Mouse (Mus musculus) cortical plate, adult 2 months (tissue): ENCODE measurements around the gene Zfp326. TPM values are rescaled to one million over a fixed set of nuclear protein-coding genes. Genes with fewer than 3 reads are reported as not detected.

ENCODE experiments used
- H3K27ac ChIP-seq: fragments of 200-500 bp; 2 replicates; pipeline ENCODE4 v1.5.1; 2012; ENCODE audit warnings: low read length, control low read depth, inconsistent platforms; ENCODE audit not compliant: insufficient read depth
- H3K4me1 ChIP-seq: fragments of 200-500 bp; 2 replicates; pipeline ENCODE4 v1.6.1; 2011; ENCODE audit warnings: low read length; ENCODE audit not compliant: control insufficient read depth, insufficient read depth
- H3K4me3 ChIP-seq: fragments of 200-500 bp; 2 replicates; pipeline ENCODE4 v1.5.1; 2011; ENCODE audit warnings: mild to moderate bottlenecking, low read length, control low read depth; ENCODE audit not compliant: insufficient read depth
- CTCF ChIP-seq: fragments of 200-500 bp; IDR thresholded peaks from 2 replicates; pipeline ENCODE4 v1.5.1; 2011; ENCODE audit warnings: mild to moderate bottlenecking, control low read depth, low read length; ENCODE audit not compliant: insufficient read depth; ENCODE audit errors: extremely low read depth
- POLR2A ChIP-seq: fragments of 200-500 bp; IDR thresholded peaks from 2 replicates; pipeline ENCODE4 v1.6.1; 2011; ENCODE audit warnings: mild to moderate bottlenecking, low read length, control low read depth; ENCODE audit not compliant: insufficient read depth; ENCODE audit errors: extremely low read depth
- polyA plus RNA-seq: library from polyadenylated mRNA; depleted of rRNA; stranded (reverse); fragments of >200 nt; gene quantifications from 2 replicates; pipeline ENCODE4 v1.2.3, GENCODE M21; 2012

Zfp326 gene
- polyA plus RNA-seq, 1 experiment = 32.8 TPM

DNA sequence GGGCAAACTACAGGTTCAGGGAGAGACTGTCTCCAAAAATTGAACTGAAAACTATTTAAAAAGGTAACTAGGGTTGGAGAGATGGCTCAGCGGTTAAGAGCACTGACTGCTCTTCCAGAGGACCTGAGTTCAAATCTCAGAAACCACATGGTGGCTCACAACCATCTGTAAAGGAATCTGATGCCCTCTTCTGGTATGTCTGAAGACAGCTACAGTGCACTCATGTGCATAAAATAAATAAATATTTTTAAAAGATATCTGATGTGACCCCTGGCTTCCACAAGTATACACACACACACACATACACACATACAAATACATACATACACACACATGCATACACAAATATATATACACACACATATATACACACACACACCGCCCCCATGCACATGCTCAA lies 31.3 kb upstream of the Zfp326 start:
- no peak overlapping the region for H3K27ac ChIP-seq
- H3K4me3 ChIP-seq = no peak overlapping the region
- no peaks in the 10 kb centered on the region; the same call in 1 of the 2 replicates for H3K4me1 ChIP-seq
- TF ChIP-seq CTCF (no peak), POLR2A (no peak)

DNA sequence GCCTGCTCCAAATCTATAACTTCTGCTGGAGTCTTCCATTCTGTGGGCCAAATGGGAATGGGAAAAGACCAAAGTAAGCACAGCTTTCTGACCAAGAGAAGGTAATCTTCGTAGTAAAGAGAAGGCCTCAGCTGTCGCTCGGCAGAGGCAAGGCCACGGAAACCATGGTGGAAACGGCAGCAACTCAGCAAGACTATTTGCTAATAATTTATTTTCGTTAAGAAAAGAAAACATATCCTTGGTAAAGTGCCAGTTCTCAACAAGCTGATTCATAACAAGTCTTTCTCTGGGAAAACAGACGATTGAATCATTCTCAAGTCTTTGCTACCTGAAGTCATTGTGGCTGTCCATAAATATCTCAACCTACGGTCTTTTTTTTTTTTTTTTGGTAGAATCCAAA lies 28.6 kb upstream of the Zfp326 start:
- Histone ChIP-seq H3K27ac (no peak overlapping the region), H3K4me3 (no peak overlapping the region)
- TF ChIP-seq CTCF (no peak), POLR2A (no peak)

DNA sequence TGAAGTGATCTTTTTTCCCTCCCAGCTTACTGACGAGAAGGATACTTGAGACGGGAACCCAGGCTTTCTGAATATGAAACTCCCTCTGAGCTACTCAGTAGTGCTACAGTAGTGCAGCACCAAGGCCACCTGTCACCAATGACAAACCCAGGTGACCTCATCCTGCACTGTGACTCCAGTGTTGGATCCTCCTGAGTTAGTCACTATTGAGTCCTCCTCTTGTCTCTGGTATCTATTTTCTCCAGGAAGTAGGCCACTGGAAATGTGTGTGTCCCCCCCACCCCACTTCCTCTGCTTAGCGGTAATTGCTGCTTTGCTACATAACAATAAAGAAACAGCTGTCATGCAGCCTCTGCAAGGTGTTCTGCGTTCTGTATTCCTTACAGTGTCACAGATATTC lies 27.1 kb upstream of the Zfp326 start:
- no peaks in the 10 kb centered on the region; the same call in 1 of the 2 replicates for H3K4me1 ChIP-seq
- TF ChIP-seq CTCF = no peak
- no peak for TF ChIP-seq POLR2A
- no peak overlapping the region for H3K27ac ChIP-seq
- no peak overlapping the region for H3K4me3 ChIP-seq

More for the DNA sequence above, 28.6 kb upstream of the Zfp326 start:
- H3K4me1 ChIP-seq = no peaks in the 10 kb centered on the region; the same call in 1 of the 2 replicates

DNA sequence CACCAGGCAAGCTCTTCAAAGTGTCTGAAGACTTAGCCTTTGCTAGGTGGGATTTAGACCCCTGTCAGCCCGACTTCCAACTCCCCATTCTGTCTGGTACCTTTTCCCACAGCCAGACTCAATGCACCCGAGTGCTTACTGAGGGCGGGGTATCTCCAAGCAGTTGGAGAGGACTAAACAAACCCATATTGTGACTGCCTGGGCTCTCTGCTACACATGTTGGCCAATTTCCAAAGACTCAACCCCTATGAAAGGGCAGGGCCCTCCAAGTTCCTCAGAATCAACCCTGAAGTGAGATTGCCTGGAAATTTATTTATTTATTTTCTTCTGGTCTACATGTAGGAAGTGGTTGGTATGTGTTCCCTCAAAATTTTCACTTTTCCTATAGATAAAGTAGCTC lies 26.7 kb upstream of the Zfp326 start:
- TF ChIP-seq CTCF (no peak), POLR2A (no peak)
- no peak overlapping the region for H3K27ac ChIP-seq
- no peak overlapping the region for H3K4me3 ChIP-seq
- H3K4me1 ChIP-seq = no peaks in the 10 kb centered on the region; the same call in 1 of the 2 replicates

DNA sequence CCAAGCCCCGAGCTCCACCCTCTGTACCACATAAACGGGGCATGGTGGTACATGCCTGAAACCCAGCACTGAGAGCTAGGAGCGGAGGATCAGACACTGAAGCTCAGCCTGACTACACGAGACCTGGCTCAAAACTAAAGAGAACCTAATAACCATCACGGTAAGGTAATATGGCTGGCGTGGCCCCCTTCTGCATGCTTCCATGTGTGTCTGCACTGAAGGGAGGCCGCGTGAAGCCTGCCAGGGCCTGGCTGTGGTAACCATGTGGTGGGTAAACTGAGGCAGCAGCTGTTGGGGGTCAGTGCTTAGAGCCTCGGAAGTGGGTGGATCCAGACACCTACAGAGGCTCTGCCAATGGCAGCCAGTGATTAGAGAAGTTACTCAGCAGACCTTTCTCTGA lies 23.1 kb upstream of the Zfp326 start:
- Histone ChIP-seq H3K4me1 (no peaks in the 10 kb centered on the region; the same call in 1 of the 2 replicates), H3K4me3 (no peak overlapping the region), H3K27ac (no peak overlapping the region)
- TF ChIP-seq CTCF (no peak), POLR2A (no peak)

DNA sequence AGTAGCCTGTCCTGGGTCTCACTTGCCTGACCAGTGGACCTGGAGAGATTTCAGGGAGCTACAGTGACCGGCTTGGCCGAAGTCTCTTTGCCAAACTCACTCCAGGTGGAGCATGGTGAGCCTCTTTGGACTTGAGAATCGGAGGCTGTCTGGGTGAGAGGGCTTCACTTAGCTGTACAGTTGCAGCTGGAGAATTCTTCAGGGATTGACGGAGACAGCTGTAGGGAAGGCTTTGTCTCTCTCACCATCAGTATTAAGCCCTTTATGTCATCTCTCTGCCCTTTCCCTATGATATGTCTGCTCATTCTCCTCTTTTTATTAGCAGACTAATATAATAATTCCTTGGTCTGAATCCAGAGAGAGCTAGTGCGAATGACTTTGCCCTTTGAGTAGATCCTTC lies 18.9 kb upstream of the Zfp326 start:
- TF ChIP-seq CTCF (no peak), POLR2A (no peak)
- Histone ChIP-seq H3K4me1 (no peaks in the 10 kb centered on the region), H3K4me3 (no peak overlapping the region), H3K27ac (no peak overlapping the region)

DNA sequence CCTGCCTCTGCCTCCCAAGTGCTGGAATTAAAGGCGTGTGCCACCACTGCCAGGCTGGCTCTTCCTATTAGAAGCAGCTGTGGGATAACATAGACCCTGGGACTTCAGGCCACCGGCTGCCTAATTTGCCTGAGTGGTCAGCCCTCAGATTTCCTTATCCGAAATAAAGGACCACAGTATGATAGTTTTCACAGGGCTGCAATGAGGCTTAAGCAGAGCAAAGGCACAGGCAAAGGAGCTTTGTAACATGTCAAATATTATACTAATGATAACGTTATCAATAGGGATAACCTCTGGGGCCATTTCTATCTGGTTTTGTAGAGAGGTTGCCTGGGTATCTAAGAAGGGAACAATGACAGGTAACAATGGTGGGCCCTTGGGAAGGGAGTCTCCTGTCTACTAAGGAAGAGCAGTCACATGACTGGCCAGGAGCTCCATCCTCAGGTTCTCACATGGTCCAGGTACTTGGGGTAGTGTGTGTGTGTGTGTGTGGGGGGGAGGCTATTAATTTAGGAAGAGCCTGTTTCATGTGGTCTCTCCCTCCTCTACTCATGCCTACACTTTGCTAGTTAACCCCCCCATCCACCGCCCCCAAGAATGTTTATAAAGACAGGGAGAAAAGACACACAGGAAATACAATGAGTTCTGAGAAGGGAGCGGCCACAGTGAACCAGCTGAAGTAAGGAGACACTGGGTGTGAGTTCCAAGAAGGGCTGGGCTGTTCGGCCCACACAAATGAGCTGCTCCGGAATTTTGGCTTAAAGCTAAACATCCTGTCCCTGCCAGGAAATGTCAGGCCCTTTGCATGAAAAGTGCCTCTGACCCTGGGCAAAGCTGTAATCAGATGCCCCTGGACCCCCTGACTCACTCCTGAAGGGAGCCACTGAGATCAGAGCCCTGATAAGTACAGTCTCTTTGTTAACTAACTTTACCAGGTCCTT lies 17.3 kb upstream of the Zfp326 start:
- Histone ChIP-seq H3K4me1 (no peaks in the 10 kb centered on the region), H3K4me3 (no peak overlapping the region), H3K27ac (no peak overlapping the region)
- TF ChIP-seq CTCF = no peak
- TF ChIP-seq POLR2A = no peak

DNA sequence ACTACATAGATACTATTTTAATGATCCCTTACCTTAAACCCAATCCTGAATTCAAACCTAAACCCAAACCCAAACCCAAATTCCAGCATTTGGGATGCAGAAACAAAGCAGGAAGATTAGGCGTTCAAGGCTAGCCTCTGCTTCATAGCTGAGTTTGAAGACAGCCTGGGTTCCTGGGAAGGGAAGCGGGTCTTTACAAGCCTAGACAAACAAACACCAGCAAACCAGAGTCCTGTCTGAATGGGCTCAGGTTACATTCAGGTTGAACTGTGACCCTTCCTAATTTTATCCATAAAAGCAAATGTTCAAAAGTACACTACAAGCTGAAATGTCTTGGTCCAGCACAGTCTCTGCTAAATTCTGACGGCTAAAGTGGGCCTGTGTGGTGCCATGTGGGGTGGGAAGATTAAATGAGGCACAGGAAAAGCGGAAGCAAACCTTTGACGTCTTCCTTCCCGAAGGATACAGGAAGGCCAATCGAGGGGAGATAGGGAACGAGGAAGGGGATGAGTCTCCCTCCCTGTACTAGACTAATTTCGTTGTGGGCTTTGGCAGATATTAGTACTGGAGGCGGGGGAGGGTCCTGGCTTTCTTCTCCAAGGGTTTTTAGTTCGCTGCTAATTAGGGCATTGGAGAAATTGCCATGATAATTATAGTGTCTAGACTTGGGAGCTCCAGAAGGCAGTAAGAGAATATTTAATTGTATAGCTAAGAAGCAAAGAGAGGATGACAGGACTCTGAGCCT lies 16.5 kb upstream of the Zfp326 start:
- TF ChIP-seq POLR2A (no peak), CTCF (no peak)
- no peak overlapping the region for H3K27ac ChIP-seq
- H3K4me3 ChIP-seq = no peak overlapping the region
- no peaks in the 10 kb centered on the region for H3K4me1 ChIP-seq

DNA sequence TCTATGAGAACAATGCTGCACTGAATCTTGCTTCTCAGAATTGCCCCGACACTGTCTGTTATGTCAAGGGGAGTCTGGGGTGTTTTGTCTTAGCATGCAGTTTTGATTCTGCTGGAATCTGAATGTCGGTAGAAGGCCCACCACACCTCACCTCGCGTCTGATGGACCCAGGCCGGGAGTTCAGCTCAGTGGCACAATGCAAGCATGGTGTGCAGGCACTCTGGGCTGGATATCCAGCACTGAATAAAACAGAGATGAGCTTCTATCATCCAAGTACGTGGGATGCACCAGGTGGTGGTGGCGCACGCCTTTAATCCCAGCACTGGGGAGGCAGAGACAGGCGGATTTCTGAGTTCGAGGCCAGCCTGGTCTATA lies 15.9 kb upstream of the Zfp326 start:
- Histone ChIP-seq H3K4me1 (no peaks in the 10 kb centered on the region), H3K4me3 (no peak overlapping the region), H3K27ac (no peak overlapping the region)
- no peak for TF ChIP-seq CTCF
- no peak for TF ChIP-seq POLR2A
